21 mouse cellular contexts compared by ENCODE assay signal in genomic region chr7:112247890-112248289, GRCm38 (mm10).
"Had no signal": no experiment of that assay in that cellular context is flagged by ENCODE, and none has a peak within 500 bp of the region (broad histone marks: within the 10 kb centered on the region; RNA-seq: fewer than 3 reads in every experiment).

No protein-coding gene starts in this region.

- H3K36me3 ChIP-seq: lung, embryonic 15.5 days; neural tube, embryonic 13.5 days; neural tube, embryonic 15.5 days had no signal

- H3K9me3 ChIP-seq: lung, embryonic 15.5 days; megakaryocyte, embryonic 14.5 days; neural tube, embryonic 13.5 days; neural tube, embryonic 15.5 days had no signal

- DNase-seq: lung, adult 2 months; lung, postnatal 14 days; lung, postnatal 36 days; midbrain, embryonic 14.5 days; retina, postnatal 1 day; right cerebral cortex, adult 18-20 months; right cerebral cortex, postnatal 25 days; right cerebral cortex, postnatal 4 days; spleen, adult 18-20 months; thymus, adult 18-20 months; thymus, postnatal 14 days; thymus, postnatal 36 days had no signal

- H3K9ac ChIP-seq: lung, embryonic 15.5 days; neural tube, embryonic 13.5 days; neural tube, embryonic 15.5 days had no signal

- H3K4me3 ChIP-seq: lung, embryonic 15.5 days; megakaryocyte, embryonic 14.5 days; myocyte; neural tube, embryonic 13.5 days; neural tube, embryonic 15.5 days had no signal

- H3K27ac ChIP-seq: lung, embryonic 15.5 days; macrophage; neural tube, embryonic 13.5 days; neural tube, embryonic 15.5 days had no signal

- H3K4me2 ChIP-seq: lung, embryonic 15.5 days; midbrain, embryonic 11.5 days; neural tube, embryonic 13.5 days; neural tube, embryonic 15.5 days had no signal

- ATAC-seq: lung, postnatal 0 days; midbrain, embryonic 16.5 days had no signal

- H3K27me3 ChIP-seq: lung, embryonic 15.5 days; neural tube, embryonic 15.5 days had no signal
